Mouse (Mus musculus): ENCODE measurements around the gene Chl1. TPM values are rescaled to one million over a fixed set of nuclear protein-coding genes. Genes with fewer than 3 reads are reported as not detected.

The Chl1 gene
- total RNA-seq, 4 experiments from 2014 or later = 0.78 to 1.5 (median 1.3) TPM

- no peak for DNase-seq (ENCODE audit: low spot score)
Measured at GRCm38 (mm10) chr6:103543753-103544152, 33.4 kb downstream of the Chl1 start.

DNA sequence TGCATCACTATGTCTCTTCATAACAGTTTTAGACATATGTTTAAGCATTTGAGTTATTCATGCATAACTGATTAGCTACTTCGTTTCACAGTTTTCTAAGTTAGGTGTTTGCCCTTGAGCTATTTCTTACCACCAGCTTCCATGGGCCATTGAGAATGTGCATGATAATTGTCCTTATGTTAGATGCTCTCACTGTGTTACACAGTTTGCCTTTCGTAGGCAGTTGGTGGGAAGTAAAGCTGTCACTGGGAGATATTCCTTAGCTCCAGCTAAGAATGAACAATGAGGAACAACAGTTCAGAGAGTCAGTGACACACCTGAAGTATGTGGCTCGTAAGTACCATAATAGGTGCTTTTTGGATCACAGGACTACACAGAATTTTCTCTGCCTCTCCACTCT, 35.9 kb downstream of the Chl1 start:
- DNase-seq (ENCODE audit: low spot score) = no peak

DNA sequence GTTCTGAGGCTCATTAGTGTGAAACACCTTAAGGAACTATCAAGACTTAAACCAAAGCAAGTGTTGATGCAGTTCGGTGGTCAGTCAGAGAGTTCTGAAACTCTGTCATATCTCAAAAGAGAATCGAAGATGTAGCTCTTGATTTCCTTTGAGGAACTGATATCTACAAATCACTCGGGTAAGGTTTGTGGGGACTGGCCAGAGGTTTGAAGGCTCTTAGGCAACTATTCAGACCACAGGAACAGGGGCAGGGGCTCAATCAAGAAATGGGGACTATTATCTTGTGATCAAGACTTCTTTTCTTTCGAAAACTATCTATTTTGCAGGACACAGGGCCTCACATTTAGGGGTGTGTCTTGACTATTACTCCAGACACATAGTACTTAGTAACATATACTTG, 39.5 kb downstream of the Chl1 start:
- no peak for DNase-seq (ENCODE audit: low spot score)

- no peak for DNase-seq (ENCODE audit: low spot score)
Measured at GRCm38 (mm10) chr6:103558037-103558893, 47.9 kb downstream of the Chl1 start.

GRCm38 (mm10) chr6:103558894-103559225, 48.5 kb downstream of the Chl1 start:
- DNase-seq (ENCODE audit: low spot score) = no peak

- DNase-seq (ENCODE audit: low spot score) = no peak
Measured at GRCm38 (mm10) chr6:103559344-103559743, 49.0 kb downstream of the Chl1 start.

DNA sequence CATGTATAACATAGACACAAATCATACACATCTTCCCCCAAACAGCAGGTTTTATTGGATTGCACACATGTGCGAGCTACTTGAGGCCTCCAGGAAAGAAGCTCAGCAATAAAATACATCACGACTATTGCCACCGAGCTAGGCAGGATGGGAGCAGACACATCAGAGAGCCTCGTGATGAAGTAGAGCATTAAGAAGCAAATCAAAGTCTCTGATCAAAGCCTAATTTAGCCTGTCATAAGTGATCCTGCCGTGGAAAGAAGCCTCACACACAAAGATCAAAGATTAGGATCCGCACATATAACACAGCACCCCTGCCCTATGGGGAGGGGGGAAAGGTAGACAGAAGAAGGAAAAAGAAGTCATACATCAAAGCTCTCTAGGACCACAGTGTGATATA, 54.4 kb downstream of the Chl1 start:
- DNase-seq (ENCODE audit: low spot score) = no peak

DNA sequence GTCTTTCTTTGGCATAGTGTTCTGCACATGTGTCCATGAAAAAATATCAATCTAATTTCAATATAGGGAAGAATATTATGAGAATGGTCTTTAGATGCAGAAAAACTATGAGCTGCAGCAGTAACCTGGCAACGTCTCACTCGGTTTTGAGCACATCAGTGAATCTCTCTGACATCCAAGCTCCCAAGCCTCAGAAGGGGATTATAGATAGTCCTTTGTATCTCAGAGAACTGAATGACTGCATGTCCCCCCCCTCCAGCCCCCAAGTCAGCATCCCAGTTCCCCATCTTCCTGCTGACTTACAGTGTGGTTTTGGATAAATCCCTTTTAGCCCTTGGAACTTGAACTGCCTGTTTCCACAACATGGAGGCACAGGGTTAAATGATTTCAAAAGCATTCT, 56.9 kb downstream of the Chl1 start:
- no peak for DNase-seq (ENCODE audit: low spot score)

- no peak for DNase-seq (ENCODE audit: low spot score)
Measured at GRCm38 (mm10) chr6:103572659-103573058, 62.3 kb downstream of the Chl1 start.

GRCm38 (mm10) chr6:103584224-103584623, 73.8 kb downstream of the Chl1 start:
- no peak for DNase-seq (ENCODE audit: low spot score)

DNA sequence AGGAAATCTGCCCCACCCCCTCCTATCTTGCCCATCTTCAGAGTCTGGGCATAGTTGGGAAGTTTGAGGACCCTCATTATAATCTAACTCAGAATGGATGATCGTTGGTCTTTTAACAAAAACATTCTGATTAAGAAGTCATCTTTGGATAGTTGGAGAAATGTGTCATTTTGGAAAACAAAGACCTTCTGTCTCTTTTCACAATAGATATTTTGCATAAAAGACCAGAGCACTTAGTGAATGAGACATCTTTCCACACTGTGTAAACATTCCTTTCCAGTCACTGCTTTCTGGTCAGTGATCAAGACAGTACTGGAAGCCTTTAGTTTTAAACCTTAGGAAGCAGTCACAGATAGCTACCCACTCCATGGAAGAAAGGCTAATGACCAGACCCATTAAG, 75.3 kb downstream of the Chl1 start:
- no peak for DNase-seq (ENCODE audit: low spot score)

GRCm38 (mm10) chr6:103586081-103586480, 75.7 kb downstream of the Chl1 start:
- DNase-seq (ENCODE audit: low spot score) = no peak

GRCm38 (mm10) chr6:103602070-103602469, 91.7 kb downstream of the Chl1 start:
- DNase-seq (ENCODE audit: low spot score) = no peak

DNA sequence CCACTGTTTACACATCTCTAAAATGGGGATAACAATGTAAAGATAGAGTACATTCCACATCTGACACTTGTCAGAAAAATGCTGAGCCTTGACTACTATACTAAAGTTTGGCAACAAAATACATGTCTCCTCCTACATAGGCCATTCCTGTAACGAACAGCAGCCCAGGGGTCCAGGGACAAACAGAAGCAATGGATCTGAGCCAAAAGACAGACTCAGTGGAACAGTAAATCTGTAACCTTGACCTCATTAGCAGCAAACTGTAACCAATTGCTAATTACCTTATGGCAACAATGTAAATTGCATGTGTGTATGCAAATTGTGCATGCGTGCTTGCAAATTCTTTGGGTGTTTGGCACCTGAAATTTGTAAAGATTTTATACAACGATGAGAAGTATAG, 100.3 kb downstream of the Chl1 start:
- DNase-seq (ENCODE audit: low spot score) = no peak

GRCm38 (mm10) chr6:103612626-103613025, 102.2 kb downstream of the Chl1 start:
- DNase-seq (ENCODE audit: low spot score) = no peak

GRCm38 (mm10) chr6:103613714-103614113, 103.3 kb downstream of the Chl1 start:
- DNase-seq (ENCODE audit: low spot score) = no peak

DNA sequence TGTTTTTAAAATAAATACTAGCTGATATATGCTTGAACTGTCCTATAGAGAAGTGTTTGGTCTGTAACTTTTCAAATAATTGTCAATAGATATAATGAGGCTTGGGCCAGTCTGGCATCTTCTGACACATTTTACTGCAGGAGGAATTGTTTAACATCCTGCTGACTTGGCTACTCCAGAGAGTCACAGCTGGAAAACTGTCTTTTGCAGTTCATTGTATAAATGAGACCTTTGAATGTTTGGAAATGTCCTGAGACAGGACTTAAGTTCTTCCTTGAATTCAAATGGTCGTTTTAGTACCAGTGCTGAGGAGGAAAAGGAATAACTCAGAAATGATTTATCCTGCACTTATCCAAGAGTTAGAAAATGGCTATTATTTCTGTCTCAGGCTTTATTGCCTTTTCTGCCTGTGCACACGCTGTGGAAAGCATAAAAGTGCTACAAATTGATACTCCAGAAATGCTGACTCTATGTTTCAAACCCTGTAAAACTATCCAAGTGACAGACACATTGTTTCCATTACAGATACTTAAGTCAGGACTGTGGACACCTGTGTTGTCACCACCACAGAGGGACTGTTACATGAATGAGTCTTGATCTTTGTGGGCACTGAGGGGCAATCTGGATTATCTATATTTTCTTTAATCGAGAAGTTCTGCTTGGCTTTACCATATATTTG, 105.7 kb downstream of the Chl1 start:
- no peak for DNase-seq (ENCODE audit: low spot score)

DNA sequence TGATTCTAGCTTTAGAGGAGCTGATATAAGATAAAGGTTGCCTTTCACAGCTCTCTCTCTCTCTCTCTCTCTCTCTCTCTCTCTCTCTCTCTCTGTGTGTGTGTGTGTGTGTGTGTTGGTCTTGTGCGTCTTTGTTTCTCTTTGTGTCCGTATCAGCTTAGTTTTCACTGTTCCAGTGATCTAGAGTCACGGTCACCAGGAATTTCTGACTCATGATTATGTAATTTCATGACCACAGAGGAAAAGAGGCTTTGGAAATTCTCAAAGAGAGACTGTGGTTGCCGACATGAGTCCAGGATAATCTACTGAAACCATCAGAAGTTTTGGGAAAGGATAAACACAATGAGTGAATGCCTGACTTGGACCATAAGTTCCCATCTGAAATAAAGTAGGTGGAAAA, 110.5 kb downstream of the Chl1 start:
- no peak for DNase-seq (ENCODE audit: low spot score)

GRCm38 (mm10) chr6:103622117-103622713, 111.8 kb downstream of the Chl1 start:
- DNase-seq (ENCODE audit: low spot score) = no peak

GRCm38 (mm10) chr6:103632856-103633255, 122.5 kb downstream of the Chl1 start:
- DNase-seq (ENCODE audit: low spot score) = no peak

- no peak for DNase-seq (ENCODE audit: low spot score)
Measured at GRCm38 (mm10) chr6:103656778-103657177, 146.4 kb downstream of the Chl1 start.

DNA sequence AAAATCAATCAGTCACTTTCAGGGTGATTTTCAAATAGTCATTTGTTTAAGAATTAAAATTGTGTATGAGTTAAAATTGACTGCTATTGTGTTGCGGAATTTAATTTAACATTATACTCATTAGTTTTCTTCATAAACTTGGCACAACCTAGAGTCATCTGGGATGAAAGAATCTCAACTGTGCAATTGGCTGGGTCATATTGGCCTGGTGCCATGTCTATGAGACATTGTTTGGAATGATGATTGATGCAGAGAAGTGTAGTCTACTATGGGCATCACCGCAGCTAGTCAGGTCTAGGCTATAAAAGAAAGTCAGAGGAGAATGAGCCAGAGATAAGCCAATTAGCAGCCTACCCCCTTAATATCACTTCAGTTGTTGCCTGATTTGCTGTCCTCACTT, 148.8 kb downstream of the Chl1 start:
- DNase-seq (ENCODE audit: low spot score) = no peak

- no peak for DNase-seq (ENCODE audit: low spot score)
Measured at GRCm38 (mm10) chr6:103665206-103665605, 154.8 kb downstream of the Chl1 start.
